In the genomic region with DNA sequence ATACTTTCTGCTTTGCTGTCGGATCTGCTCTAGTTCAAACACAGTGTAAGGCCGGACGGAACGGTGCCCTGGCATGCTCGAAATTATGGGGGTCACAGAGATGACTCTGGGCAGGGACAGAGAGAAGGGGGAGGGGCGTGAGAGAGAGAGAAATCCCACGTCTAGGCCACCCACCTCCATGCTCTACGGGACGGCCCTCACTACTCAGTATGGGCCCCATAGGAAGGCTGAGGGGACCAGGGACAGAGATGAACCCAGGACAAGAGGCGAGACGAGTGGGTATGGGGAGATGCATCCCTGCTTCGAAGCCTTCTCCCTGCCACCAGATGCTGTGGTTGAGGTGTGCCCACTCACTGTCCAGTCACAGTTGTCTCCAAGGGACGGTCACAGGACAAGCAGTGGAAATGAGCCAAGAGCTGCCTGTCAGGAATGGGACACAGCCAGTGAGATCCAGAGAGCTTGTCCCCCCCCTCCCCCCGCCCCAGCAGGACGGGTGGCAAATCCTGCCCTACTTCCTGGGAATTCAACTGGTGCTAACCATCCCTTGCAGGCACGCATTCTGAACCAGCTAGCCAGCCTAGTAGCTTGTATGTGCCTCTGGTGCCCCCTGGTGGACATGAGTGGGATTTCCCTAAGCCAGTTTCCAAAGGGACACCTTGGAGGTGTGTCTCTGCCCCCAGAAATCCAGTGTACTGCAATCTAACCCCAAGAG, we compare ENCODE assay signal across 8 mouse cellular contexts. TPM values are rescaled to one million over a fixed set of nuclear protein-coding genes. Genes with fewer than 3 reads are reported as not detected.
DNase-seq lines count a peak whose midpoint lies in the region; ATAC-seq and TF ChIP-seq lines count a peak whose summit lies in the region.

No protein-coding gene starts in this region.

- peak; percentile 94 for DNase-seq in CH12.LX (ENCODE audit: extremely low read depth)
- DNase-seq in heart, postnatal 25 days (ENCODE audit: low spot score) = peak; percentile 72
- peak; percentile 95 for DNase-seq in layer of hippocampus, adult 11-12 months (ENCODE audit: low spot score)
- DNase-seq in liver, postnatal 0 days = peak; percentile 94
- peak; percentile 96 for DNase-seq in testis, postnatal 10 days (ENCODE audit: low spot score)

- H3K27ac ChIP-seq in CH12.LX (ENCODE audit: insufficient read depth, low read depth) = peak overlapping the region; percentile 29
- H3K27ac ChIP-seq in forebrain, embryonic 15.5 days (replicated peaks) = no peak overlapping the region
- H3K27ac ChIP-seq in liver, postnatal 0 days (ENCODE audit: low read depth) = no peak overlapping the region
- no peak overlapping the region for H3K27ac ChIP-seq in neural tube, embryonic 15.5 days (replicated peaks)

- intact Hi-C loops in heart, postnatal 25 days (cut with DNase I) = loop anchor here (1.0 to 5.0 kb wide), 3 partner anchors 58 to 218 kb away; no protein-coding TSS in a partner anchor

- peak; percentile 100 for TF ChIP-seq RAD21 in CH12.LX (IDR thresholded peaks at IDR 0.05; ENCODE audit: low read depth, low read length)

- in situ Hi-C loops in CH12.LX (cut with MboI; ENCODE audit: low pct_ligation_motif_present, low pct_unique_long_range_greater_than_20kb, low sequenced_read_pairs) = loop anchor here (5.0 kb wide), 1 partner anchor 128 kb away; no protein-coding TSS in a partner anchor

- no peak overlapping the region for H3K4me3 ChIP-seq in CH12.LX (replicated peaks in 1 of 3; ENCODE audit: low read depth in 2 of 3, low read length in 2 of 3, poor library complexity in 1 of 3)
- H3K4me3 ChIP-seq in forebrain, embryonic 15.5 days = no peak overlapping the region
- no peak overlapping the region for H3K4me3 ChIP-seq in liver, postnatal 0 days (ENCODE audit: low read depth, low read length)
- no peak overlapping the region for H3K4me3 ChIP-seq in neural tube, embryonic 15.5 days (replicated peaks)

- H3K9ac ChIP-seq in CH12.LX (ENCODE audit: insufficient read depth, low read depth) = no peak overlapping the region
- peak overlapping the region; percentile 4; the same call in 1 of the 2 replicates for H3K9ac ChIP-seq in forebrain, embryonic 15.5 days (replicated peaks)
- H3K9ac ChIP-seq in liver, postnatal 0 days (replicated peaks) = no peak overlapping the region
- no peak overlapping the region for H3K9ac ChIP-seq in neural tube, embryonic 15.5 days (replicated peaks)

- H3K36me3 ChIP-seq in CH12.LX (replicated peaks in 1 of 2; ENCODE audit: control insufficient read depth in 1 of 2, insufficient read depth in 1 of 2, low read length in 1 of 2) = peaks cover under 1 to 11% of the 10 kb centered on the region in 2 experiments
- no peaks in the 10 kb centered on the region for H3K36me3 ChIP-seq in forebrain, embryonic 15.5 days
- no peaks in the 10 kb centered on the region for H3K36me3 ChIP-seq in liver, postnatal 0 days (replicated peaks; ENCODE audit: insufficient read depth, low read length)
- H3K36me3 ChIP-seq in neural tube, embryonic 15.5 days = no peaks in the 10 kb centered on the region

- dilution Hi-C loops in CH12.LX (cut with MboI; ENCODE audit: extremely low pct_ligation_motif_present, extremely low pct_unique_long_range_greater_than_20kb, low sequenced_read_pairs) = no loop called here

- 33% methylated on average over 16 of the region's 16 CpGs for WGBS in forebrain, embryonic 15.5 days
- WGBS in liver, postnatal 0 days (ENCODE audit: insufficient replicate concordance) = 38% methylated on average over 16 of the region's 16 CpGs
- 28% methylated on average over 16 of the region's 16 CpGs for WGBS in neural tube, embryonic 15.5 days

- TF ChIP-seq POLR2A in CH12.LX (IDR thresholded peaks at IDR 0.05; ENCODE audit: low read depth, low read length) = 0 out of 2 replicates have a peak, but pooled peaks have one; percentile 25

- peaks cover 54 to 56% of the 10 kb centered on the region in 2 experiments for H3K4me1 ChIP-seq in CH12.LX (ENCODE audit: control insufficient read depth in 1 of 2, insufficient read depth in 2 of 2)
- peaks cover 4% of the 10 kb centered on the region for H3K4me1 ChIP-seq in forebrain, embryonic 15.5 days
- H3K4me1 ChIP-seq in liver, postnatal 0 days (ENCODE audit: insufficient read depth) = 0 out of 2 replicates have a peak, but pooled peaks cover 2% of the 10 kb centered on the region
- H3K4me1 ChIP-seq in neural tube, embryonic 15.5 days = peaks cover 8% of the 10 kb centered on the region

- 0 out of 2 replicates have a peak, but pooled peaks have one; percentile 37 for TF ChIP-seq EP300 in CH12.LX (IDR thresholded peaks at IDR 0.05; ENCODE audit: low read length)
- TF ChIP-seq EP300 in liver, postnatal 0 days (IDR thresholded peaks at IDR 0.05; ENCODE audit: low read depth) = no peak

- peak; percentile 98 to 99 for TF ChIP-seq CTCF in CH12.LX (conservative IDR thresholded peaks at IDR 0.05 in 1 of 2, IDR thresholded peaks at IDR 0.05 in 1 of 2; ENCODE audit: low read depth in 2 of 2, low read length in 2 of 2)
- peak; percentile 99 for TF ChIP-seq CTCF in liver, postnatal 0 days (IDR thresholded peaks at IDR 0.05; ENCODE audit: low read depth)

- H3K4me2 ChIP-seq in CH12.LX (ENCODE audit: insufficient read depth, low read depth, poor library complexity, severe bottlenecking) = no peak overlapping the region
- no peak overlapping the region for H3K4me2 ChIP-seq in forebrain, embryonic 15.5 days (replicated peaks)
- H3K4me2 ChIP-seq in liver, postnatal 0 days (ENCODE audit: low read depth, low read length) = no peak overlapping the region
- no peak overlapping the region for H3K4me2 ChIP-seq in neural tube, embryonic 15.5 days

- H3K79me2 ChIP-seq in CH12.LX (replicated peaks; ENCODE audit: control insufficient read depth, extremely low read depth, insufficient read depth, poor library complexity, severe bottlenecking) = no peaks in the 10 kb centered on the region

- H3K9me3 ChIP-seq in CH12.LX (replicated peaks; ENCODE audit: low read length) = peaks cover 15% of the 10 kb centered on the region
- H3K9me3 ChIP-seq in forebrain, embryonic 15.5 days = no peaks in the 10 kb centered on the region
- no peaks in the 10 kb centered on the region for H3K9me3 ChIP-seq in liver, postnatal 0 days (ENCODE audit: low read length)
- H3K9me3 ChIP-seq in neural tube, embryonic 15.5 days (replicated peaks) = no peaks in the 10 kb centered on the region; the same call in 1 of the 2 replicates

- H3K27me3 ChIP-seq in CH12.LX (replicated peaks) = no peaks in the 10 kb centered on the region
- H3K27me3 ChIP-seq in forebrain, embryonic 15.5 days = peaks cover 18% of the 10 kb centered on the region; the same call in 1 of the 2 replicates
- peaks cover 8% of the 10 kb centered on the region; the same call in 1 of the 2 replicates for H3K27me3 ChIP-seq in liver, postnatal 0 days (ENCODE audit: insufficient read depth, low read length)
- H3K27me3 ChIP-seq in neural tube, embryonic 15.5 days (replicated peaks) = peaks cover 22% of the 10 kb centered on the region

- ATAC-seq in cerebellum, adult (ENCODE audit: insufficient number of reproducible peaks, low FRiP score, low TSS enrichment) = peak; percentile 49; the same call in 1 of the 2 replicates
- peak; percentile 69 for ATAC-seq in forebrain, embryonic 15.5 days (replicated peaks)
- ATAC-seq in liver, postnatal 0 days = peak; percentile 81
- peak; percentile 58 for ATAC-seq in neural tube, embryonic 15.5 days (ENCODE audit: low FRiP score)

TF ChIP-seq in CH12.LX, 34 proteins besides CTCF, POLR2A, EP300 and RAD21 (continues in another document):
- TF ChIP-seq IRF4 (IDR thresholded peaks at IDR 0.05; ENCODE audit: low read depth, low read length) (peak; percentile 79), ZNF384 (IDR thresholded peaks at IDR 0.05; ENCODE audit: low read depth, low read length) (0 out of 2 replicates have a peak, but pooled peaks have one; percentile 50), ZMIZ1 (IDR thresholded peaks at IDR 0.05; ENCODE audit: low read depth, low read length) (0 out of 2 replicates have a peak, but pooled peaks have one; percentile 38), USF2 (conservative IDR thresholded peaks at IDR 0.05; ENCODE audit: low read depth, low read length) (no peak), NRF1 (IDR thresholded peaks at IDR 0.05; ENCODE audit: low read depth, low read length) (peak; percentile 57)

RNA-seq across cellular contexts. Expression of a gene that starts 11.9 kb away (rescaled TPM):
- 321 and 436 TPM in 2 replicates for total RNA-seq in CH12.LX (2012; rRNA removed)
- 291 and 336 TPM in 2 replicates for total RNA-seq in CH12.LX (2014; rRNA removed)
- 222 and 228 TPM in 2 replicates for polyA plus RNA-seq in CH12.LX (2012; ENCODE audit: insufficient read length, low read depth)
- 58.8 and 59.5 TPM in 2 replicates for polyA plus RNA-seq in forebrain, embryonic 15.5 days (2015; fragmentation: Nextera tagmentation; extraction: Ambion mirVana)
- 10 to 100 TPM; 36.7 to 37.9 TPM for total RNA-seq in heart, postnatal 25 days (2021)
- 29.2 and 29.8 TPM in 2 replicates for polyA plus RNA-seq in liver, postnatal 0 days (2015; fragmentation: Nextera tagmentation; extraction: Ambion mirVana)
- 33.9 and 39.2 TPM in 2 replicates for polyA plus RNA-seq in neural tube, embryonic 15.5 days (2015; fragmentation: Nextera tagmentation; extraction: Ambion mirVana)

RNA-seq across cellular contexts. Expression of a gene that starts 20.3 kb away (rescaled TPM):
- 0.13 and 0.38 TPM in 2 replicates for total RNA-seq in CH12.LX (2012; rRNA removed)
- total RNA-seq in CH12.LX (2014; rRNA removed) = 0.23 and 0.32 TPM in 2 replicates
- polyA plus RNA-seq in CH12.LX (2012; ENCODE audit: insufficient read length, low read depth) = 0.29 and 0.37 TPM in 2 replicates
- not detected in 2 replicates for polyA plus RNA-seq in forebrain, embryonic 15.5 days (2015; fragmentation: Nextera tagmentation; extraction: Ambion mirVana)
- not detected for total RNA-seq in heart, postnatal 25 days (2021)
- 0.06 TPM in 1 of 2 replicates, not detected in the other for polyA plus RNA-seq in liver, postnatal 0 days (2015; fragmentation: Nextera tagmentation; extraction: Ambion mirVana)
- polyA plus RNA-seq in neural tube, embryonic 15.5 days (2015; fragmentation: Nextera tagmentation; extraction: Ambion mirVana) = 0.15 TPM in 1 of 2 replicates, not detected in the other

RNA-seq across cellular contexts. Expression of a gene that starts 32.9 kb away (rescaled TPM):
- 17.2 and 39.3 TPM in 2 replicates for total RNA-seq in CH12.LX (2012; rRNA removed)
- total RNA-seq in CH12.LX (2014; rRNA removed) = 7.2 and 8.7 TPM in 2 replicates
- 8.7 and 10.9 TPM in 2 replicates for polyA plus RNA-seq in CH12.LX (2012; ENCODE audit: insufficient read length, low read depth)
- 53.4 and 55.6 TPM in 2 replicates for polyA plus RNA-seq in forebrain, embryonic 15.5 days (2015; fragmentation: Nextera tagmentation; extraction: Ambion mirVana)
- total RNA-seq in heart, postnatal 25 days (2021) = 1 to 10 TPM; 3.9 to 4.1 TPM
- polyA plus RNA-seq in liver, postnatal 0 days (2015; fragmentation: Nextera tagmentation; extraction: Ambion mirVana) = 1.5 and 2.2 TPM in 2 replicates
- 69.9 and 85.4 TPM in 2 replicates for polyA plus RNA-seq in neural tube, embryonic 15.5 days (2015; fragmentation: Nextera tagmentation; extraction: Ambion mirVana)

RNA-seq across cellular contexts. Expression of a gene that starts 48.2 kb away (rescaled TPM):
- total RNA-seq in CH12.LX (2012; rRNA removed) (114 and 118 TPM in 2 replicates), CH12.LX (2014; rRNA removed) (79.8 and 93.5 TPM in 2 replicates)
- polyA plus RNA-seq in CH12.LX (2012; ENCODE audit: insufficient read length, low read depth) = 112 and 114 TPM in 2 replicates
- polyA plus RNA-seq in forebrain, embryonic 15.5 days (2015; fragmentation: Nextera tagmentation; extraction: Ambion mirVana) = 193 and 201 TPM in 2 replicates
- total RNA-seq in heart, postnatal 25 days (2021) = 10 to 100 TPM; 33.2 to 35.1 TPM
- 64.4 and 67.4 TPM in 2 replicates for polyA plus RNA-seq in liver, postnatal 0 days (2015; fragmentation: Nextera tagmentation; extraction: Ambion mirVana)
- 173 and 184 TPM in 2 replicates for polyA plus RNA-seq in neural tube, embryonic 15.5 days (2015; fragmentation: Nextera tagmentation; extraction: Ambion mirVana)
